Mouse (Mus musculus) right cerebral cortex, postnatal 25 days (tissue): ENCODE results near the gene Mink1.

Experiments used
- DNase-seq: peaks from one replicate; pipeline ENCODE4 v3.0.0; 2022

The Mink1 gene

GRCm38 (mm10) chr11:70596094-70596493 lies 33.4 kb downstream of the Mink1 start:
- DNase-seq: no peak

- DNase-seq: no peak
Observed at GRCm38 (mm10) chr11:70597301-70597700, 34.6 kb downstream of the Mink1 start.

DNA sequence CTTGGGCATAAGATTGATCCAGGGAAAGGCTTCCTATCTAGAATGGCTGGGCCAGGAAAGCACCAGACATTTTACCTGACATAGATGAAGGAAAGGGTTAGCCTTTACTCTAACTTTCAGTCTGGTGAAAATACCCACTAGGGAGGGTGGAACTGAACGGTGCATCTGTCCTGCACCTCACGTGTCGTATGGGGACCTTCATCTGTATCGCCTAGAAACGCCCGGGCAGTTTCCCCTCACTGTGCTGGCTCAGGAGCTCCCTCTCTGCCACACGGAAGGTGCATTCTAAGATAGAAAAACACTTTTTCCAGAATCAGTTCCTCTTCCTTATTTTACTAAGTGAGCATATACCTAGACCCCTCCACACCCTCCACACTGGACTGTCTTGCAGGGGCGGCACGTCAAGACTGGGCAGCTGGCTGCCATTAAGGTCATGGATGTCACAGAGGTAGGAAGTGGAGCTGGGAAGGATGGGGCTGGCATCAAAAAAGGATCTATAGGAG lies 35.8 kb downstream of the Mink1 start:
- no peak for DNase-seq

GRCm38 (mm10) chr11:70605024-70605566 lies 42.4 kb downstream of the Mink1 start:
- DNase-seq: peak; percentile 49

DNA sequence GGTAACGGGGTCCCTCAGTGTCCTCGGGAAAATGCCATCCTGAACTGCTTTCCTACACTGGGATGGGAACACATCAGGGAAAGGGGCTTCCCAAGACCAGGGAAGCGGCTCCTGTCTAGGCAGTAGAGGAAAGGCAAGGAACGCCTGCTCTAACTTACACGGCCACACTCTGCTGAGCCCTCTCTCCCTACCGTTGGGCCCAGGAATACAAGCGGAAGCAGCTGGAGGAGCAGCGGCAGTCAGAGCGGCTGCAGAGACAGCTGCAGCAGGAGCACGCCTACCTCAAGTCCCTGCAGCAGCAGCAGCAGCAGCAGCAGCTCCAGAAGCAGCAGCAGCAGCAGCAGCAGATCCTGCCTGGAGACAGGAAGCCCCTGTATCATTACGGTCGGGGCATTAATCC lies 44.0 kb downstream of the Mink1 start:
- DNase-seq: no peak

GRCm38 (mm10) chr11:70607611-70608010 lies 44.9 kb downstream of the Mink1 start:
- no peak for DNase-seq

GRCm38 (mm10) chr11:70608381-70609066 lies 45.8 kb downstream of the Mink1 start:
- DNase-seq: no peak

GRCm38 (mm10) chr11:70610752-70611151 lies 48.1 kb downstream of the Mink1 start:
- no peak for DNase-seq

DNA sequence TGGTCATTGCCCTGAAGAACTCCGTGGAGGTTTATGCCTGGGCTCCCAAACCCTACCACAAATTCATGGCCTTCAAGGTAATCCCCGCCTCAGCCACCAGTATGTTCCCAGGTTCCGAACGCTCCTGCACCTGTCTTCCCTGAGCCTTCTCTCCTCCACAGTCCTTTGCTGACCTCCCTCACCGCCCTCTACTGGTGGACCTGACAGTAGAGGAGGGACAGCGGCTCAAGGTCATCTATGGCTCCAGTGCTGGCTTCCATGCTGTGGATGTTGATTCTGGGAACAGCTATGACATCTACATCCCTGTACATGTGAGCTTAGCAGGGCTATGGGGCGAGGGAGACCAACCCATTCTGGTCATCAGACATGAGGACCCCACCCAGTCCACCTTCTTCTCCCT lies 49.8 kb downstream of the Mink1 start:
- DNase-seq: no peak

GRCm38 (mm10) chr11:70615074-70615473 lies 52.4 kb downstream of the Mink1 start:
- DNase-seq: no peak

DNA sequence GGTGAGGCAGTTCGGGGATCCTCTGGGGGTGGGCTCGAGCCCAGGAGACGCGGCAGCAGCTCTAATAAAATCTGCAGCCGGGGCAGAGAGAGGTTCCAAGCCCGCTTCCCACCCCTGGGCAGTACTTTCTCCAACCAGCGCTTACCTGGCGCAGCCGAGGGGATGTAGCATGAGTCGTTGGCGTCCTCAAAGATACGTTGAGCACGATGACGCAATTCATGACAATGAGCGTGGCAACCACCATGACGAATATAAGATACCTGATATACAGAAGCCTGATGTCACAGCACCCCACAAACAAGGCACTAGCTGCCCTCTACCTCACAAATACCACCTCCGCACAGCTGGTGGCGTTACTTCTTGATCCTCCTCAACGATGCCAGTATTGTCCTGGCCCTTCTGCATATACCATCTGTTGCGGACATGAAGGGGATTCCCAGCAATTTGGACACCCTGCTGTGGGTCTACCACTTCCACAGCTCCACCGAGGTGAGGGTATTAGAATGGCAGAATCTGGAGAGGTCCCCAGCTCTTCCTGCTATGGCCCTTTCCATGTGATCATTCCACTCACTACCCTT lies 52.9 kb downstream of the Mink1 start, which contains the start of gene 4930544D05Rik:
Gene 4930544D05Rik, plus strand, starts transcription at position 333 of the 578 bp plus-strand sequence.
- DNase-seq: no peak

DNA sequence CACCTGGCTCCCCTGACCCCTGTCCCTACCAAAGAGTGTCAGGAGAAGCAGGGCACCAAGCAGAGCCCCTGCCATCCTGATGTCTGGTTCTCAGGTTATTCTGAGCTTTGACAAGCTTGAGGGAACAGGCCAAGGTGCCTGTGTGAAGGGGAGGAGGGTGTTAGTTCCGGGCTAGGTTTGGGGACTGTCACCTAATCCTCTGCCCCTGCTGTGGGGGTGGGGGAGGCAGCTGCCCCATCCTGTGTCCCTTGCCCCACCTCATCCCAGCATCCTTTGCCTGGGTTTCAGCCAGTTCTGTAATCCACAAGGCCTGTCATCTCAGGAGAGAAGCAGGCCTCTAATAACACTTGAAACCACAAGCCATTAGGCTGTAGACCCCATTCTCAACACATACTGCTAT lies 56.4 kb downstream of the Mink1 start, which contains the start of gene Chrne:
Gene Chrne, minus strand, starts transcription at position 116 of the 400 bp plus-strand sequence.
- DNase-seq: no peak

- no peak for DNase-seq
Observed at GRCm38 (mm10) chr11:70621972-70622814, 59.5 kb downstream of the Mink1 start.

DNA sequence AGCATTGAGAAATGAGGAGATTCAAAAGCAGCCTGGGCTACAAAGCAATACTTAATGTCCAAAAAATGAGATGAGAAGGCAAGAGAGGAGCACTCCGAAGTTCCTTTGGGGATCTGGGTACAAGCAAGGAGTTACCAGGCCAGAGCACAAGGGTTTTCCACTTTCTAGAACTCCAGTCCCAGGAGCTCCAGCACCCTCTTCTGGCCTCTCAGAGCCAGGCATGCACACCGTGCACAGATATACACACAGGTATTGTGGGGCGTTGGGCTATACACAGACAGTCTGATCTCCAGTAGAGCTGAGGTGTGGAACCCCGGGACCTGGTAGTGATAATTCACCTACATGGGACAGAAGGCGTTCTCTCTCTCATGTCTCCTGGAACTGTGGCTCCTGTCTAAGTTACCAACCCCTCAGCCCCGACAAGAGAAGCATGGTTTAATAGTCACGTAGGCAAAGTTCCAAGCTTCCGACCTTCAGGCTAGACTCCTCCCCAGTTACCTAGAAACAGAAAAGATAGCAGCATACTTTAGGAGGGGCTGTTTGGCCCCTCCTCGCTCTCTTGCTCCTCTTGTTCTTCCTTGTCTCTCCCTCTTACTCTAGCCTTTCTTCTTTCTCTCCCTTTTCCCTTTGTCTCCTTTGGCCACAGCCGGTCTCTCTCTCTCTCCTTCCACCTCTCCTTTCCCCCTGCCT lies 60.5 kb downstream of the Mink1 start:
- no peak for DNase-seq

GRCm38 (mm10) chr11:70625473-70625872 lies 62.8 kb downstream of the Mink1 start:
- no peak for DNase-seq

- DNase-seq: no peak
Observed at GRCm38 (mm10) chr11:70626877-70627276, 64.2 kb downstream of the Mink1 start.

DNA sequence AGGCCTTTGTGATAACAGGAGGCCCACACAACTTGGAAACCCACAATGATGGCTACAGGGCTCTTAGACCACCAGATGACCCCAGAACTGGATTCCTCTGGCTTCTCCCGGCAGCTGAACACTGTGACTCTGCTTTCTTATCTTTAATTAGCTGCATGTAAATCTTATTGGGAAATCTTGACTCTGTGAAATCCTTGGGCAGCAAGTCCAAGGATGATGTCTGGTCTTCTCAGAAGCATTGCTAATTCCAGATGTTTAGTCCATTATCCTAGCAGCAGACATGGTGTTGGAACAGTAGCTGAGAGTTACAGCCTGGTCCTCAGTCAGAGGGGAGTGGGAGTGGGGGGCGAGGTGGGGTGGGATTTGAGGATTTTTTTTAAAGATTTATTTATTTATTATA lies 65.8 kb downstream of the Mink1 start:
- no peak for DNase-seq

- DNase-seq: no peak
Observed at GRCm38 (mm10) chr11:70629557-70629956, 66.9 kb downstream of the Mink1 start.

GRCm38 (mm10) chr11:70630129-70630528 lies 67.4 kb downstream of the Mink1 start:
- DNase-seq: no peak

GRCm38 (mm10) chr11:70635601-70636000 lies 72.9 kb downstream of the Mink1 start:
- DNase-seq: no peak

DNA sequence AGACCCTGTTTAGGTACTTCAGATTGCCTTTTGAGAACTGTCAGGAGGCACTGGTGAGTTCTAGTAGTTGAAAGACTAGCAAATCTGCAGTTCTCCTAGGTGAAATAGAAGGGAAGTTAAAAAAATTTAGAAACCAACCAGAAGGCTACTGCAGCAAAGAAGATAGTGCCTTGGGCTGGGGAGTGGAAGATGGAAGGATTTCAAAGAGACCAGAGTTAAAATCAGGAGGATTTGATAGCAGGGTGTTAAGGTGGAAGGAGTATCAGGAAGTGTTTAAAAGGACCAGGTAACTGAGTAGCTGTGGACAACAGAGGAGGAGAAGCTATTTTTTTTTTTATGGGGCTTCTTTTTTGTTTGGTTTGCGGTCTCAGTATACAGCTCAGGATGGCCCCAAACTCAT lies 75.1 kb downstream of the Mink1 start:
- no peak for DNase-seq

DNA sequence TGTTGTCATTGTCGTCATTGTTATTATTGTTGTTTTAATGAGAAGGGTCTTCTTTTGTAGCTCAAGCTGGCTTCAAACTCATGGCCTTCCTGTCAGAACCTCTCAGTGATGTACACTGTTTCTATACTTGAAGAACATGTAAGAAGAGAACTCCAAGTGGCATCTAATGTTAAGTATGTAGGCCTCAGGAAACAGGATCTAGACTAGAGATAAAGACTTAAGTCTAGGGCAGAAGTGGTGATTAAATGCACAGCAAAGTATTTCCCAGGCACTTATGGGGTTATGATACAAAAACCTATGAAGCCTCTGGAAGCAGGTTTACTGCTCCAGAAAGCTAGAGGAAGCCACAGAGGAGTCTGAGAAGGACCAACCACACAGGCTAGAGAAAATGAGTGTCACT lies 75.6 kb downstream of the Mink1 start:
- DNase-seq: no peak
